Mouse (Mus musculus): ENCODE measurements around the gene Cog8. TPM values are rescaled to one million over a fixed set of nuclear protein-coding genes. Genes with fewer than 3 reads are reported as not detected.

Cog8 gene
- polyA plus RNA-seq, 2 experiments, result 14.8 to 16.8 TPM

- peak overlapping the region; percentile 10; the same call in 1 of the 2 replicates for H3K27ac ChIP-seq
- no peak for DNase-seq (ENCODE audit: low read depth in 3 of 3, low spot score in 3 of 3)
- H3K4me3 ChIP-seq (ENCODE audit: insufficient read depth in 1 of 2, low read depth in 2 of 2, low read length in 2 of 2), result peak overlapping the region; percentile 70 to 76
- TF ChIP-seq CTCF (IDR thresholded peaks at IDR 0.05; ENCODE audit: low read depth) (no peak), EP300 (IDR thresholded peaks at IDR 0.05; ENCODE audit: low read depth) (no peak)
- peaks cover 10 to 25% of the 10 kb centered on the region in 2 experiments for H3K4me1 ChIP-seq (replicated peaks; ENCODE audit: control insufficient read depth in 2 of 2, insufficient read depth in 2 of 2, low read length in 1 of 2)
- no peaks in the 10 kb centered on the region for H3K9me3 ChIP-seq (ENCODE audit: control insufficient read depth, low read length)
- no peak for ATAC-seq (ENCODE audit: insufficient read depth)
- no peaks in the 10 kb centered on the region for H3K27me3 ChIP-seq (ENCODE audit: control insufficient read depth, insufficient read depth, low read length)
- H3K4me2 ChIP-seq (ENCODE audit: low read depth), result peak overlapping the region; percentile 92
- WGBS (ENCODE audit: insufficient replicate concordance), result under 1% methylated on average over 40 of the region's 40 CpGs
- peak overlapping the region; percentile 76 for H3K9ac ChIP-seq (replicated peaks)
- no peaks in the 10 kb centered on the region for H3K36me3 ChIP-seq (replicated peaks; ENCODE audit: control insufficient read depth, insufficient read depth, low read depth)
Measured at GRCm38 (mm10) chr8:107031577-107032090, 24.9 kb downstream of the Cog8 start.

DNA sequence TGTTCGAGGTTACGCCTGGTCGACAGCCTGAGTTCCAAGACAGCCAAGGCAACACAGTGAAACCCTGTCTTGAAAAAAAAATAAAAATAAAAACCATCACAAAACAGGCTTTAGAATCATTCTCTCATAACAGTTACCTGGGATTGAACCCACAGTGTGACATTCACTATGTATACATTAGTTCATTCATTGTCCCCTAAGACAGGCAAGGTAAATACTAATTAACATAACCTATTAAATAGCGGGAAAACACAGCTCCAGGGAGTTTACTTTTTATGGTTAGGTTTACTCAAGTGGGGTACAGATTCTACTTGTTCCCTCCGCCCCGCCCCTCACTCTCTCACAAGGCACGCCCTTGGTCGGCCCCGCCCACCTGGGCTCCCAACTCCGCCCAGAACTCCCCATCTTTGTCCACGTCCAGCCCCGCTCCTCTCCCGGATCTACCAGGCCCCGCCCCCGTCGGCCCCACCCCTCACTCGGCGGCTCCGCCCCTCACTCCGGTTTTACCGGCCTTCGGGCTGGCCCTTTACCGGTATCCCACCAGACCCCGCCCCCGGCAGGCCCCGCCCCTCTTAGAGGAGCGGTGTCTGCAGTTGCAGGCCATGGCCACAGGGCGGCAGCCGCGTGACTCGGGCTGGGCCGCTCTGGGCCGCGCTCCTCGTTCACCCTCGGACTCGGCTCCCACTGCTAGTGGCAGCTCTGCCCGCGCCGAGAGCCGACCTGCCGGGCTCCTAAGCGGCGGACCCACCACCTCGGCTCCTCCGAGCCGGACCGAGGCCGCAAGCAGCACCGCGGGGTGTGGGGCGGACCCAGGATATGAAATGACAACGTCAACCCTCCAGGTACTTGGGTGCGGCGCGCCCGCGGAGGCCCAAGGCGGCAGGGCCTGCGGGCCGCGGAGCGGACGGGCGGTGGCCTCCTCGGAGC lies 25.6 kb downstream of the Cog8 start, which contains the start of gene Vps4a:
Gene Vps4a (plus strand): TSS at position 573 of the 927 bp plus-strand sequence.
- H3K4me1 ChIP-seq (replicated peaks; ENCODE audit: control insufficient read depth in 2 of 2, insufficient read depth in 2 of 2, low read length in 1 of 2), result peaks cover 10 to 25% of the 10 kb centered on the region in 2 experiments
- H3K27ac ChIP-seq, result peak within 1 kb of the TSS; percentile 10; the same call in 1 of the 2 replicates
- WGBS (ENCODE audit: insufficient replicate concordance), result 4% methylated on average over 64 of the region's 66 CpGs
- no peaks in the 10 kb centered on the region for H3K36me3 ChIP-seq (replicated peaks; ENCODE audit: control insufficient read depth, insufficient read depth, low read depth)
- peak within 1 kb of the TSS; percentile 92 for H3K4me2 ChIP-seq (ENCODE audit: low read depth)
- H3K9ac ChIP-seq (replicated peaks), result peak within 1 kb of the TSS; percentile 76
- no peaks in the 10 kb centered on the region for H3K27me3 ChIP-seq (ENCODE audit: control insufficient read depth, insufficient read depth, low read length)
- peak; percentile 96 for ATAC-seq (ENCODE audit: insufficient read depth)
- peak; percentile 86 to 90 (median 88) for DNase-seq (ENCODE audit: low read depth in 3 of 3, low spot score in 3 of 3)
- TF ChIP-seq EP300 (IDR thresholded peaks at IDR 0.05; ENCODE audit: low read depth) (no peak), CTCF (IDR thresholded peaks at IDR 0.05; ENCODE audit: low read depth) (peak; percentile 91)
- peak within 1 kb of the TSS; percentile 70 to 76 for H3K4me3 ChIP-seq (ENCODE audit: insufficient read depth in 1 of 2, low read depth in 2 of 2, low read length in 2 of 2)
- H3K9me3 ChIP-seq (ENCODE audit: control insufficient read depth, low read length), result no peaks in the 10 kb centered on the region

DNA sequence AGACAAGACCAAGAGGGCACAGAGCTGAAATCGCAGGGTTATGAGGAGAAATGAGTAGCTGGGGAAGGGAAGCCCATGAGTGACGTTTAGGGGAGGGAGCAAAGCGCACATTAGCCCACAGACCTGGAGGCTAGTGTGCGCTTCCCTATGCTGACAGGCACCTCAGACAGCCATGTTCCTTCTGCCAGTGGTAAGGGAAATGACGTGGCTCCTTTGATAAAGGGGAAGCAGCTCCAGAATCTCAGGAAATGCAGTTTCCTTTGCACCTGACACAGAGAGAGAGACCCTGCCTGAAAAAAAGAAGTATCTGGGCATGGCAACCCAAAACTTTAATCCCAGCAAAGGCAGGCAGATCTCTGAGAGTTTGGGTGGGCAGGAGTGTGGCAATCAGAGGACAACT lies 26.4 kb downstream of the Cog8 start:
- Histone ChIP-seq H3K27ac (no peak overlapping the region), H3K4me1 (replicated peaks; ENCODE audit: control insufficient read depth in 2 of 2, insufficient read depth in 2 of 2, low read length in 1 of 2) (peaks cover 10 to 25% of the 10 kb centered on the region in 2 experiments), H3K4me2 (ENCODE audit: low read depth) (no peak overlapping the region), H3K9ac (replicated peaks) (no peak overlapping the region), H3K4me3 (ENCODE audit: insufficient read depth in 1 of 2, low read depth in 2 of 2, low read length in 2 of 2) (no peak overlapping the region), H3K9me3 (ENCODE audit: control insufficient read depth, low read length) (no peaks in the 10 kb centered on the region), H3K27me3 (ENCODE audit: control insufficient read depth, insufficient read depth, low read length) (no peaks in the 10 kb centered on the region), H3K36me3 (replicated peaks; ENCODE audit: control insufficient read depth, insufficient read depth, low read depth) (no peaks in the 10 kb centered on the region)
- no peak for ATAC-seq (ENCODE audit: insufficient read depth)
- TF ChIP-seq CTCF (IDR thresholded peaks at IDR 0.05; ENCODE audit: low read depth) (no peak), EP300 (IDR thresholded peaks at IDR 0.05; ENCODE audit: low read depth) (no peak)
- DNase-seq (ENCODE audit: low read depth in 3 of 3, low spot score in 3 of 3), result peak in 1 of 3 experiments; percentile 20
- WGBS (ENCODE audit: insufficient replicate concordance), result 40% methylated on average over 5 of the region's 5 CpGs

GRCm38 (mm10) chr8:107029310-107029709 lies 27.2 kb downstream of the Cog8 start:
- DNase-seq (ENCODE audit: low read depth in 3 of 3, low spot score in 3 of 3), result no peak
- no peak for TF ChIP-seq EP300 (IDR thresholded peaks at IDR 0.05; ENCODE audit: low read depth)
- TF ChIP-seq CTCF (IDR thresholded peaks at IDR 0.05; ENCODE audit: low read depth), result no peak
- Histone ChIP-seq H3K4me2 (ENCODE audit: low read depth) (no peak overlapping the region), H3K4me1 (replicated peaks; ENCODE audit: control insufficient read depth in 2 of 2, insufficient read depth in 2 of 2, low read length in 1 of 2) (peaks cover 10 to 25% of the 10 kb centered on the region in 2 experiments), H3K4me3 (ENCODE audit: insufficient read depth in 1 of 2, low read depth in 2 of 2, low read length in 2 of 2) (no peak overlapping the region), H3K27ac (no peak overlapping the region), H3K9ac (replicated peaks) (no peak overlapping the region), H3K36me3 (replicated peaks; ENCODE audit: control insufficient read depth, insufficient read depth, low read depth) (no peaks in the 10 kb centered on the region), H3K9me3 (ENCODE audit: control insufficient read depth, low read length) (no peaks in the 10 kb centered on the region), H3K27me3 (ENCODE audit: control insufficient read depth, insufficient read depth, low read length) (no peaks in the 10 kb centered on the region)
- ATAC-seq (ENCODE audit: insufficient read depth), result no peak
- WGBS (ENCODE audit: insufficient replicate concordance), result 70% methylated on average over 3 of the region's 3 CpGs

DNA sequence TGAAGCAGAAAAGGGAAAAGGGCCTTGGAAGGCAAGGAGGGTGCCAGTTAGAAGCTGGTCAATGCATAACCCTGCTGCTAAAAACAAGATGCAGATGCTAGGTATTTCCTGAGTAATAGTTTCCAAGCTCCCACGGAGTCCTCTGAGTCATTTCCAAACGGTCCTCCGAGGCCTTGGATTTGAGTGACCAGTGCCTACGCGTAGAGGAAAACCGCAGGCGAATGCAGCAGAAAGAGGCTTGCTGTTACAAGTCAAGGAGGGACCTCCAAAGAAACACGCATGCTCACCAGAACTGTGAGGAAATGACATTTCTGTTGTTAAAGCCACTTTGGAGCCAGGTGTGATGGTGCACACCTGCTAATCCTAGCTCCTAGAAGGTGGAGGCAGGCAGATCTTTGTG lies 33.0 kb downstream of the Cog8 start:
- H3K4me1 ChIP-seq (replicated peaks; ENCODE audit: control insufficient read depth in 2 of 2, insufficient read depth in 2 of 2, low read length in 1 of 2), result peaks cover 0 to under 1% of the 10 kb centered on the region in 2 experiments; a peak in 1 of 4 replicates
- H3K27ac ChIP-seq, result no peak overlapping the region
- H3K4me3 ChIP-seq (ENCODE audit: insufficient read depth in 1 of 2, low read depth in 2 of 2, low read length in 2 of 2), result no peak overlapping the region
- no peak overlapping the region for H3K9ac ChIP-seq (replicated peaks)
- H3K9me3 ChIP-seq (ENCODE audit: control insufficient read depth, low read length), result no peaks in the 10 kb centered on the region
- DNase-seq (ENCODE audit: low read depth in 3 of 3, low spot score in 3 of 3) (no peak), ATAC-seq (ENCODE audit: insufficient read depth) (no peak)
- no peaks in the 10 kb centered on the region for H3K27me3 ChIP-seq (ENCODE audit: control insufficient read depth, insufficient read depth, low read length)
- WGBS (ENCODE audit: insufficient replicate concordance), result 77% methylated on average over 8 of the region's 8 CpGs
- no peaks in the 10 kb centered on the region for H3K36me3 ChIP-seq (replicated peaks; ENCODE audit: control insufficient read depth, insufficient read depth, low read depth)
- TF ChIP-seq CTCF (IDR thresholded peaks at IDR 0.05; ENCODE audit: low read depth) (no peak), EP300 (IDR thresholded peaks at IDR 0.05; ENCODE audit: low read depth) (no peak)
- H3K4me2 ChIP-seq (ENCODE audit: low read depth), result no peak overlapping the region

Measured in liver, embryonic 14.5 days (tissue).